Mouse (Mus musculus): Measurements from ENCODE around the gene Sim2. TPM values are rescaled to one million over a fixed set of nuclear protein-coding genes. Genes with fewer than 3 reads are reported as not detected.

Gene Sim2
- polyA plus RNA-seq, 1 experiment from 2014 or later: not detected

DNA sequence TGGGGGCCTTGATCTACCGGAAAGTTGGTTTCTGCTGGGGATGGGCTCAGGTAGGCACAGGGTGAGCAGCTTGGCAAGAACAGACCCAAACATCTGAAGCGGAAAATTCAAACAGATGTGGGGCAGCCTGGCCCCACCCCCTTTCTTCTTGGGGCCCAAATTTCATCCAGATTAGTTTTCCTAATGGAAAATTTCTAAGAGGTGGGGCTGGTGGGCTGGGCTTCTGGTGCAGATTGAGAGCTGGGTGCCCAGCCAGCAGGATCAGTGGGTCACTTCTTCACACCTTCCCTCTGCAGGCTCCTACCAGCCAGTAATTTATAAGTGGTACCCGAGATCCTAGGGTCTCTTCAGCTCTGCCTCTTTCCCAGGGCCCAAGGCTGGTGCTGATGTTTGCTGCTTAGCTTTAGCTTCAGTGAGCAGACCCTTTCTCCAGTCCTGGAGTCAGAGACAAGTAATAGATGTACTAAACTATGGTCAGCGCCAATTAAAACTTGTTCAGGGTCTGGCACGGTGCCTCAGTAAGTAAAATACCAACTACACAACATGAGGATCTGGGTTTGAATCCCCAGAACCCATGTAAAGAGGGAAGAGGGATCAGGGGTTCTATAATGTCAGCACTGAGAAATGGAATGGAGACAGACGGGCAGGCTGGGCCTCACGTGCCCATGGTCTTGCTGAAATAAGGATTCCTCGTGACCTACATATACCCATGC, 2.6 kb upstream of the Sim2 start:
- Histone ChIP-seq H3K9ac (replicated peaks; ENCODE audit: low read depth) (no peak overlapping the region), H3K9me3 (ENCODE audit: low read length) (no peaks in the 10 kb centered on the region), H3K4me1 (ENCODE audit: insufficient read depth, low read depth, low read length) (peaks cover 12% of the 10 kb centered on the region; the same call in 1 of the 2 replicates), H3K27me3 (replicated peaks; ENCODE audit: insufficient read depth, low read length) (peaks cover 93% of the 10 kb centered on the region), H3K27ac (ENCODE audit: low read length) (no peak overlapping the region), H3K36me3 (ENCODE audit: insufficient read depth, low read length) (no peaks in the 10 kb centered on the region), H3K4me2 (replicated peaks; ENCODE audit: low read depth, low read length) (no peak overlapping the region), H3K4me3 (ENCODE audit: low read depth, low read length) (no peak overlapping the region)
- ATAC-seq: no peak
- WGBS: 10% methylated on average over 8 of the region's 8 CpGs
- TF ChIP-seq CTCF (IDR thresholded peaks at IDR 0.05) (no peak), EP300 (IDR thresholded peaks at IDR 0.05) (no peak)
- DNase-seq (ENCODE audit: low spot score): no peak

DNA sequence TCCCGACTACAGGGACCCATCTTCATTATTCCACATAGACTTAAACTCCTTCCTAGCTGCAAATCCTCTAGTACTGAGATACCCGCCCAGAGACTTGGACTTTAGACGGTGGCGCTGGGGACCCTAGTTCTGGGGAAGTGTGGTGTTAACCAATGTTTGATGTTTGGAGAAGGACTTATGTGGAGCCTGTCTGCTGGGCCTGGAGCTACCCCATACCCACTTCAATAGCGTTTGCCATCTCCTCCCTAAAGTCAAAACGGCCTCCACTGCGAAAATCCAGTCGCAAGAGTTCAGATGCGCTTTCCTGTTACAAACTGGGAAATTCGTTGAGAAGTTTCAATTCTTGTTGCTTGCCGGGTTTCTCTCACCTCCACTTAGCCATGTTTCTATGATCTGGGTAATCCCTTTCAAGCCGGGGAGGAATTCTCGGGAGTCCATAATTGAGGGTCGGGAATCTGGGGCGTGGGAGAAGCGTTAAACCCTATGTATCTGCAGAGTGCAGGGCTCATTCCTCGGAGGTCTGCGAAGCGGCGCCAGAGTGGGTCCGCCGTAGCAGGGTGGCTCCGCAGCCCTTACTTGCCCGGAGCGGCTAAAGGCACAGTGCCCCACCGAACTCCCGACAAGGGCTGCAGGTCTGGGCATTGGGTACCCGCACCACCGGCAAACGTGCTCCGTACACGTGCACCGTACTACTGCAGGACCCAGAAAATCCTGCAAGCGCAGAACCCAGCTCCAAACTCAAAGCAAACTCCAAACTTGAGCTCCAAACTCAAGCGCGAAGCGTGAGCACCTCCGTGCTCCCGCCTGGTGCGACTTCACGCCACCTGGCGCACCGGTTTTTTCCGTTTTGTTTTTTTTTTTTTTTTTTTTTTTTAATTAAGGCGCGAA, 1.5 kb upstream of the Sim2 start:
- peaks cover 12% of the 10 kb centered on the region; the same call in 1 of the 2 replicates for H3K4me1 ChIP-seq (ENCODE audit: insufficient read depth, low read depth, low read length)
- H3K9me3 ChIP-seq (ENCODE audit: low read length): no peaks in the 10 kb centered on the region
- H3K36me3 ChIP-seq (ENCODE audit: insufficient read depth, low read length): no peaks in the 10 kb centered on the region
- TF ChIP-seq EP300 (IDR thresholded peaks at IDR 0.05) (no peak), CTCF (IDR thresholded peaks at IDR 0.05) (no peak)
- no peak for DNase-seq (ENCODE audit: low spot score)
- WGBS: 2% methylated on average over 46 of the region's 46 CpGs
- ATAC-seq: no peak
- H3K9ac ChIP-seq (replicated peaks; ENCODE audit: low read depth): no peak overlapping the region
- H3K4me2 ChIP-seq (replicated peaks; ENCODE audit: low read depth, low read length): no peak overlapping the region
- H3K27ac ChIP-seq (ENCODE audit: low read length): no peak overlapping the region
- peaks cover 96% of the 10 kb centered on the region for H3K27me3 ChIP-seq (replicated peaks; ENCODE audit: insufficient read depth, low read length)
- H3K4me3 ChIP-seq (ENCODE audit: low read depth, low read length): no peak overlapping the region

DNA sequence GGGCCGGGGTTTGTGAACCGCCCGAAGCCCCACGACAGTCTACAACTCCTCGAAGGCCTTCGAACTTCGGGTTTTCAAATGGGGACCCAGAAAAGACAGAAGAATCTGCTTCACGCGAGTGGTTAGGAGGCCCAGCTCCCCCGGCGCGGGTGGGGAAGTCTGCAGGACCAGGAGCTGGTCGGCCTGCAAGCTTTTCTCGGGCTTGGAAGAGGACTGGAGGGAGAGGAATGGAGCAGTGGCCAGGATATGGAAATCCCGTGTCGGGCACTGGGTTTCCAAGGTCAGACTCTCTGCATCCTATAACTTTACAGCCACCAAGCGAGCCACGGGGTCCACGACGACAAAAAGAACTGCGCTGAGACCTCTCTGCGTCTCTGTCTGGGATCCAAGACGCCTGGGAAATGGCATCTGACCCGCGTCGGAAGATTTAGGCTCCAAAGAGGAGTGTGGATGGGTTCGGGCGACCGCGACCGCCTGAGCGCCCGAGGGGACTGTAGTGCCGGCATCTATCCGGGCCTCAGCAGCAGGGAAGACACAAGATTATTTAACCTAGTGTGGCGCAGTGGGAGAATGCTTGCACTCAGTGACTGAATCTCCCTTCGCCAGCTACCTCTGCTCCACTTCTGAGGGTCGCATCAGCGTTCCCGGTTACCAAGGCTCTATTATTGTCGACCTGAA, 744 bp upstream of the Sim2 start:
- TF ChIP-seq EP300 (IDR thresholded peaks at IDR 0.05): no peak
- TF ChIP-seq CTCF (IDR thresholded peaks at IDR 0.05): no peak
- Histone ChIP-seq H3K36me3 (ENCODE audit: insufficient read depth, low read length) (no peaks in the 10 kb centered on the region), H3K27me3 (replicated peaks; ENCODE audit: insufficient read depth, low read length) (peaks cover 94% of the 10 kb centered on the region), H3K4me1 (ENCODE audit: insufficient read depth, low read depth, low read length) (peaks cover 12% of the 10 kb centered on the region; the same call in 1 of the 2 replicates), H3K4me2 (replicated peaks; ENCODE audit: low read depth, low read length) (no peak overlapping the region), H3K9me3 (ENCODE audit: low read length) (no peaks in the 10 kb centered on the region), H3K27ac (ENCODE audit: low read length) (no peak overlapping the region), H3K9ac (replicated peaks; ENCODE audit: low read depth) (no peak overlapping the region), H3K4me3 (ENCODE audit: low read depth, low read length) (no peak overlapping the region)
- DNase-seq (ENCODE audit: low spot score): no peak
- 3% methylated on average over 41 of the region's 41 CpGs for WGBS
- ATAC-seq: no peak

DNA sequence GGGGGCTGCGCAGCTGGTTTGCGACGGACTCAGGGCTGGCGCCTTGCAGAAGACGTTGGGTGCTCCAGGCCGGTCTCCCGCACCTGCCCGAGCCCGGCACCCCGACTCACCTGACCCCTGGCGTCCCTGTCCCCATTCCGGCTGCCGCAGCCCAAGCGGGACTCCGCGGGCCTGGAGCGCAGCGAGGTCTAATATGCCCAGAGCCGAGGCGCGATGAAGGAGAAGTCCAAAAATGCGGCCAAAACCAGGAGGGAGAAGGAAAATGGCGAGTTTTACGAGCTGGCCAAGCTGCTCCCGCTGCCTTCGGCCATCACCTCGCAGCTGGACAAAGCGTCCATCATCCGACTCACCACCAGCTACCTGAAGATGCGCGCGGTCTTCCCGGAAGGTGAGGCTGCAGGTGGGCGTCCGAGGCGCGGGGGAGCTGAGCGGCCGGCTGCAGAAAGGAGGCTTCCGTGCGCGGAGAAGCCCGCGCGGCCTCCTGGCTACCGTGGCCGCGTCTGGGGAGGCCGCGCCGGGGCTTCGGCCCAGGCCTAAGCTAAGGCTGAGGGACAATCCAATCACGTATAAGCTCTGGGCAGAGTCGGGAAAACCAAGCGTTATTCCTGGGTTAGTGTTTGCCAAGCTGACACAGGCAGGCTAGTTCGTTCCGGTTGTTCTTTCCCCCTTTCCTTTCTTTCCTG, 1.0 kb downstream of the Sim2 start:
- peak overlapping the region; percentile 35 for H3K4me3 ChIP-seq (ENCODE audit: low read depth, low read length)
- H3K36me3 ChIP-seq (ENCODE audit: insufficient read depth, low read length): no peaks in the 10 kb centered on the region
- peaks cover 12% of the 10 kb centered on the region; the same call in 1 of the 2 replicates for H3K4me1 ChIP-seq (ENCODE audit: insufficient read depth, low read depth, low read length)
- ATAC-seq (no peak), DNase-seq (ENCODE audit: low spot score) (no peak)
- no peak for TF ChIP-seq EP300 (IDR thresholded peaks at IDR 0.05)
- TF ChIP-seq CTCF (IDR thresholded peaks at IDR 0.05): no peak
- no peaks in the 10 kb centered on the region for H3K9me3 ChIP-seq (ENCODE audit: low read length)
- 1% methylated on average over 56 of the region's 57 CpGs for WGBS
- H3K9ac ChIP-seq (replicated peaks; ENCODE audit: low read depth): no peak overlapping the region
- H3K4me2 ChIP-seq (replicated peaks; ENCODE audit: low read depth, low read length): peak overlapping the region; percentile 75
- H3K27ac ChIP-seq (ENCODE audit: low read length): no peak overlapping the region
- peaks cover 95% of the 10 kb centered on the region for H3K27me3 ChIP-seq (replicated peaks; ENCODE audit: insufficient read depth, low read length)

DNA sequence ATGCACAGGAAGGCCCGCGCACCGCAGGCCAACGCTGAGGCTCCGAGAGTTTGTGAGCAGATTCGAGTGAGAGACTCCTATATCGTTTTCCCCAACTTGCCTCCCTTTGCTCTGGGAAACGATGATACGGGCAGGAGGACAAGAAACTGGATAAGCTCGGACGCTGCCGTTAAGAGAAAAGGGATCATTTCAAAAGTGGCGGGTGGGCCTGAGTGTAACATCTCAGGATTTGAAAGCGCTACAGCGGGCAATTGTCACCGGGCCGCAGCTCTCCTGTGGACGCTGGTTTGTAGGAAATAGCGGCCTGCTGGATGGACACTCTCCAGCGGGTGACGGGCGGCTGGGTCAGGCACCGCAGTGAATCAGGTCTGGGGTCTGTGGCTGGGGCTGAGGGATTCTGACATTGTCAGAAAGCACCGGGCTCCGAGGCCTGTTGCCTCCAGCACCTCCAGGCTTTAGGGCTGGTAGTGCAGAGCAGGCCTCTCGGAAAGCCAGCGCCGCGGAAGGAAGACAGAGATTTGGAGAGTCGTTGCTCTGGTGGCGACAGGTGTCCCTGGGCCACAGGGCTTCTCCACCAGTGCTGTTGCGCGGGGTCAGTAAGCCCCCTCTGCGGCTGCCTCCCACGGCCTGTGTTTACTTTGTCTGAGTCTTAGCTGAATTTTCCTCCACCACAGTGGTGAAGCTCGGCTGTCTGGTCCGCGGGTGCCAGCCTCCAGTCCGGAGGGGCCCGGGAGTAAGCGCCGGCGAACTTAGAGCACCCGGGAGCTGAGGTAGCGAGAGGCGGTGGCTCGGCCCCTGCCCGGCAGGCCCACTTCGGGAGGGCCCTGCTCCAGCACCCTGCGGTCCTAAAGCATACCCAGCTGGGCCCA, 2.2 kb downstream of the Sim2 start:
- Histone ChIP-seq H3K9ac (replicated peaks; ENCODE audit: low read depth) (no peak overlapping the region), H3K9me3 (ENCODE audit: low read length) (no peaks in the 10 kb centered on the region), H3K27me3 (replicated peaks; ENCODE audit: insufficient read depth, low read length) (peaks cover 96% of the 10 kb centered on the region), H3K27ac (ENCODE audit: low read length) (no peak overlapping the region), H3K4me1 (ENCODE audit: insufficient read depth, low read depth, low read length) (peaks cover 12% of the 10 kb centered on the region; the same call in 1 of the 2 replicates), H3K4me3 (ENCODE audit: low read depth, low read length) (no peak overlapping the region), H3K4me2 (replicated peaks; ENCODE audit: low read depth, low read length) (0 out of 2 replicates have a peak overlapping the region, but pooled peaks have one; percentile 5), H3K36me3 (ENCODE audit: insufficient read depth, low read length) (no peaks in the 10 kb centered on the region)
- no peak for TF ChIP-seq EP300 (IDR thresholded peaks at IDR 0.05)
- no peak for TF ChIP-seq CTCF (IDR thresholded peaks at IDR 0.05)
- no peak for DNase-seq (ENCODE audit: low spot score)
- ATAC-seq: no peak
- WGBS: 6% methylated on average over 50 of the region's 50 CpGs
